Mouse (Mus musculus) kidney, embryonic 14.5 days (tissue): ENCODE measurements at regions not wholly inside any gene's neighbourhood (a gene's known extent, or its start where the extent isn't known, plus 50 kb on each side); places are given as distances from the start of the nearest gene placed in this dataset.

Experiments used
- ATAC-seq: fragments of 200-750 bp; cut with Nextera tagmentation; 2 replicates; pipeline ENCODE4 v1.8.0; 2017; ENCODE audit warnings: moderate number of reproducible peaks, mild to moderate bottlenecking, moderate TSS enrichment, moderate library complexity; ENCODE audit not compliant: low FRiP score, low TSS enrichment
- H3K27ac ChIP-seq: fragments of 300-500 bp; sonication (generic); 2 replicates; pipeline ENCODE4 v1.5.1; 2014; ENCODE audit warnings: low read depth, mild to moderate bottlenecking, low read length, moderate library complexity, mixed read lengths
- H3K27me3 ChIP-seq: fragments of 300-500 bp; sonication (generic); 2 replicates; pipeline ENCODE4 v1.6.1; 2014; ENCODE audit warnings: mild to moderate bottlenecking, low read length; ENCODE audit not compliant: control insufficient read depth, insufficient read depth
- H3K36me3 ChIP-seq: fragments of 300-500 bp; sonication (generic); 2 replicates; pipeline ENCODE4 v1.6.1; 2014; ENCODE audit warnings: low read length, mixed read lengths; ENCODE audit not compliant: control insufficient read depth, insufficient read depth
- H3K4me1 ChIP-seq: fragments of 300-500 bp; sonication (generic); 2 replicates; pipeline ENCODE4 v1.6.1; 2014; ENCODE audit warnings: low read length, mixed read lengths; ENCODE audit not compliant: control insufficient read depth, insufficient read depth
- H3K4me2 ChIP-seq: fragments of 300-500 bp; sonication (generic); replicated peaks from 2 replicates; pipeline ENCODE4 v1.6.1; 2014; ENCODE audit warnings: low read depth, mild to moderate bottlenecking, low read length
- H3K4me3 ChIP-seq: fragments of 300-500 bp; sonication (generic); 2 replicates; pipeline ENCODE4 v1.5.1; 2014; ENCODE audit warnings: mild to moderate bottlenecking, low read length
- H3K9ac ChIP-seq: fragments of 300-500 bp; sonication (generic); 2 replicates; pipeline ENCODE4 v1.6.1; 2014; ENCODE audit warnings: low read depth, mild to moderate bottlenecking, low read length, moderate library complexity
- H3K9me3 ChIP-seq: fragments of 300-500 bp; sonication (generic); 2 replicates; pipeline ENCODE4 v1.6.1; 2016; ENCODE audit warnings: low read length; ENCODE audit not compliant: control insufficient read depth
- WGBS: fragments of 180-500 bp; shearing (Covaris S2); extraction: QIAGEN DNeasy Blood & Tissue Kit; methylation state at CpG from one replicate; pipeline ENCODE4 v1.1.7; 2014; 5-methylcytosine and 5-hydroxymethylcytosine counted together

DNA sequence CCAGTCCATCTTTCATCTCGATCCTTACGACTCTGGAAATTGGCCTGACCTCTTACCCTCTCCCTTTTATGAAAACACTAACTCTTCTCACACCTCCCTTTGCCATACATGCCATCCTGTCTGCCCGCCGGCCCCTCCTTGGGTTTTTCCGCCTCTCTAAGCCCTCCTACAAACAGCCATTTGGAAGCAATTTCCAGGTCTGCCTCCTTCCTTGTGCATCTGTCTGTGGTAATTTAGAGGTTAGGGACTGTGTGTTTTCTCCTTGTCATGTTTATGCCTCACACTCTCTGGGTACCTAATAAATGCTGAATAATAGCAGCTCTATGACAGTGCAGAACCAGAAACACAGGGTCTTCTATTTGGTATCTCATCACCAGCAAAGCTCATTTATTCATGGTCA is 99.7 kb upstream of the Adgrl2 start:
- H3K27me3 ChIP-seq = no peaks in the 10 kb centered on the region
- WGBS = 23% methylated on average over 5 of the region's 5 CpGs
- no peaks in the 10 kb centered on the region for H3K9me3 ChIP-seq
- peaks cover 18% of the 10 kb centered on the region for H3K4me1 ChIP-seq
- H3K9ac ChIP-seq = no peak overlapping the region
- no peaks in the 10 kb centered on the region for H3K36me3 ChIP-seq
- H3K4me3 ChIP-seq = no peak overlapping the region
- H3K27ac ChIP-seq = no peak overlapping the region
- H3K4me2 ChIP-seq = no peak overlapping the region
- ATAC-seq = no peak

DNA sequence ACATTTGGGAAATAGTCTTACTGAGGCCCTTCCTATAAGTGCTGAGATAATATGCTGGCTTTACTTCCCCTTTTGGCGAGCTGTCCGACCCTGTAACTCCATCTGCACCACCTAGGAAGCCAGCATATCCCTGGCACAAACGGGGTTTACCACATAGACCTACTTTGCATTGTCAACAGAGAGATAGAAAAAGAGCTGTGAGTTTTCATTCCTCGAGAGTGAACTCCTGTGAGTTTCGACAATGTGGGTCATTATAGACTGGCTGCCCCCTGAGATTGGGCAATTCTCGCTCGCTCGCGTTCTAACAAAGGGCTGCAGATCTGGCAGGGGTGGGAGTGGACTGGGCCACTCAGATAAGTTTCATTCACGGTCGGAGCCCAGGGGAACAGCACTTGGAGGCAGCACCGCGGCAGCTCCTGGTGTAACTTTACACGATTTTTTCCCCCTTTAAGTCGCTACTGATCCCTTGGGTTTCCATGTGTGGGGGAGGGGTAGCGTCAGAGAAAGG is 98.3 kb upstream of the Adgrl2 start:
- Histone ChIP-seq H3K9ac (peak overlapping the region; percentile 28; the same call in 1 of the 2 replicates), H3K4me2 (peak overlapping the region; percentile 44), H3K4me3 (peak overlapping the region; percentile 15; the same call in 1 of the 2 replicates), H3K9me3 (no peaks in the 10 kb centered on the region), H3K4me1 (peaks cover 18% of the 10 kb centered on the region), H3K27me3 (no peaks in the 10 kb centered on the region), H3K27ac (no peak overlapping the region), H3K36me3 (no peaks in the 10 kb centered on the region)
- ATAC-seq = peak; percentile 65
- 5% methylated on average over 16 of the region's 16 CpGs for WGBS

DNA sequence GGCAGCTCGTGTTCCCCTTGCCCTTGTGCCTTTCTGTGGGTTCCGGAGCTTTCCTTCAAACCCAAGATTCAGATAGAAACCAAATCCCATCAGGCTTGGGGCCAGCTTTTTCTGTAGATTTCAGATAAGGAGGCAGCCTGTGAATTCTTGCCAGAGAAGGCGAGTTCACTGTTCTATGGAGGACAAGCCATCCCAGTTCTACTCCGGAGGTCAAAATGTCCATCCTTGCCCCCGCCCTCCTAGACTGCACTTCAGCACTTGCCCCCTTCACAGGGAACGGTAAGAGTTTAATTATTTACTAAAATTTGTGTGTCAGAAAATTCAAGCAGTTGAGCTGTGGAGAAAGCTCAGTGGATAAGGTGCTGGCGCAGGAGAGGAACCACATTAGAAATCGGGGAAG is 97.1 kb upstream of the Adgrl2 start:
- 62% methylated on average over 8 of the region's 8 CpGs for WGBS
- no peak overlapping the region; the same call in 1 of the 2 replicates for H3K4me2 ChIP-seq

DNA sequence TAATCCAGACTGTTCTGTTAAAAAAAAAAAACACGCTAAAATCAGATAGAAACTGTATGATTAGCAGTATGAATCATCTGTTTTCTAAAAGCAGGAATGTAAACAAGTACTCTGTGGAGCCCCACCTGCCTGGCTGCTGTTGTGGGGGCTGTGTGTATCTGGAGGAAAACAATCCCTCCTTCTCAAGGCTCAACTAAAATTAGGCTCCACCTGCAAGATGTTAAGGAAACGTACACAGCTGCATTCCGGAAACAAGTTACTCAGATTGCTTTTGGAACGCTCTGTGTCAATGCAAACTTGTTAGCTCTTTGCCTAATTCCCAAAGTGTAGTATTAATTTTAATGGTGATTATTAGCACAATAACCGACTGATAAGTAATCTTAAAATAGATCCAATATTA is 96.3 kb upstream of the Adgrl2 start:
- ATAC-seq = no peak
- Histone ChIP-seq H3K27ac (no peak overlapping the region), H3K9ac (no peak overlapping the region), H3K4me1 (peaks cover 18% of the 10 kb centered on the region), H3K4me3 (no peak overlapping the region), H3K36me3 (no peaks in the 10 kb centered on the region), H3K9me3 (no peaks in the 10 kb centered on the region), H3K4me2 (0 out of 2 replicates have a peak overlapping the region, but pooled peaks have one; percentile 5), H3K27me3 (no peaks in the 10 kb centered on the region)
- WGBS = 48% methylated on average over 5 of the region's 5 CpGs

More for the DNA sequence above, 97.1 kb upstream of the Adgrl2 start:
- no peak overlapping the region for H3K4me3 ChIP-seq
- H3K27ac ChIP-seq = peak overlapping the region; percentile 59
- no peaks in the 10 kb centered on the region for H3K27me3 ChIP-seq
- no peak overlapping the region for H3K9ac ChIP-seq
- H3K9me3 ChIP-seq = no peaks in the 10 kb centered on the region
- no peaks in the 10 kb centered on the region for H3K36me3 ChIP-seq
- peak; percentile 60; the same call in 1 of the 2 replicates for ATAC-seq
- peaks cover 18% of the 10 kb centered on the region for H3K4me1 ChIP-seq

DNA sequence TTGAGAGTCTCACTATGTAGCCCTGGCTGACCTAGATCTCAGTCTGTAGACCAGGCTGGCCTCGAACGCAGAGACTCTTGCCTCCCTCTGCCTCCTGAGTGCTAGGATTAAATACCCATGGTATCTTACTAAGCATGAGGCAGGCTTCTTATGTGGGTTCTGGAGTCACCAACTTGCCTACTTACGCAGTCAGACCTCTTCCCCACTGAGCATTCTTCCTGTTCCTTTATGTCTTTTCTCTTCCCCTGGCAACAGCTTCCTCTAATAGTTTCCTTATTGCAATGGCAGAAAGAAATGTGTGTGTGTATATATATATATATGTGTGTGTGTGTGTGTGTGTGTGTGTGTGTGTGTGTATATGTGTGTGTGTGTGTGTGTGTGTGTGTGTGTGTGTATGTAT is 95.7 kb upstream of the Adgrl2 start:
- WGBS = 87% methylated on average over 3 of the region's 3 CpGs
- Histone ChIP-seq H3K27me3 (no peaks in the 10 kb centered on the region), H3K4me1 (peaks cover 18% of the 10 kb centered on the region), H3K36me3 (no peaks in the 10 kb centered on the region), H3K4me3 (no peak overlapping the region), H3K4me2 (no peak overlapping the region), H3K27ac (no peak overlapping the region), H3K9me3 (no peaks in the 10 kb centered on the region), H3K9ac (no peak overlapping the region)
- no peak for ATAC-seq

DNA sequence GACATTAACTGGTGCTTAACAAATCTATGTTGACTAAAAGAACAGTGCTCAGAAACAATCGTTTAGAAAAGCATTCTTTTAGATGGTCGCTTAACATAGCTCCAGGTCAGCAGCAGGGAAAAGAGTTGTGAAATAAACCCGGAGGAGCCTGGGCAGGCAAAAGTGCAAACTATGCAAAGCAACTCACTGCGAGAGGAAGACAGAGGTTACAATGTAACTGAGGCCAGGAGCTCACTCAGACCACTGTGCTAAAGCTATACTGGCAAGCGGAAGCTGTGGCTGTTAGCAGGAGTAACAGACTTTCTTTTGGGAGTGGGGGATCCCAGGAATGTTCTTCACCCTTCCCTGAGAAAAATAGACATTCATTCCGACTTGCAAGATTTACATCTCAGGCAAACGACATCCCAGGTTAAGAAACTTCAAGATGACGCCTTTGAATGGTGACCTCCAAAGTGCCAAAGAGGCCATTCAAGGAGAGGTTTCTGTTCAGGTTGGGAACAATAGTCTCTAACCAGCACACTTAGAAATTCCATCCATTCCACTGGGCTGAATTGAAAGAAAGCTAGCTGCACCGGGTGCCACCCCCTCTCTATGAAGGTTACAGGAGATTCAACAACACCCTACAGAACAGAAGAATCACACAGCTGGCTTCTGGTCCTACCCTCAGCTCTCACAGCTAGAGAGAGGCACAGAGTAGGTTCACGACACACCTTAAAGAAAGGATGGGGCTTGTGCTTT is 94.7 kb upstream of the Adgrl2 start:
- no peak overlapping the region for H3K4me3 ChIP-seq
- no peak for ATAC-seq
- H3K9ac ChIP-seq = no peak overlapping the region
- no peaks in the 10 kb centered on the region for H3K9me3 ChIP-seq
- no peak overlapping the region for H3K4me2 ChIP-seq
- H3K36me3 ChIP-seq = no peaks in the 10 kb centered on the region
- peaks cover 12% of the 10 kb centered on the region for H3K4me1 ChIP-seq
- H3K27me3 ChIP-seq = no peaks in the 10 kb centered on the region
- no peak overlapping the region for H3K27ac ChIP-seq
- WGBS = 58% methylated on average over 10 of the region's 10 CpGs

DNA sequence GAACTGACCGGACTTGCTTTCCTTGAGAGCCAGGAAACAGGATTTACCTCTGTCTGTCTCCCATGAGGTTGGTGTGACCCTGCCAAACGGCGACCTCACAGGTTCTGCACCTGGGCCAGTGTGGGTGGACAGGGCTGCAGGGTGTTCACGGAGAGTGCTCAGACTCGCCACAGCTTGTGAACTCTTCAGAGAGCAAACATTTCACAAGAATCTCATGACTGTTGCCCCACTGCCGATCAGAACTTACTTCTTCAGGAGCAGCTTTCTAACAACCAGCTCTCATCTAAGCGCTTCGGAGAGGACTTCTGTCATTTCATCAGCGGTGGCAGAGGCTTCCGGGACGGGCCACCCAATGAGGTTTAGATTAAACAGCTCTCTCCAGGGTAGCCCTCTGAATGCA is 93.0 kb upstream of the Adgrl2 start:
- no peaks in the 10 kb centered on the region for H3K27me3 ChIP-seq
- H3K27ac ChIP-seq = no peak overlapping the region
- no peak overlapping the region for H3K4me3 ChIP-seq
- H3K4me2 ChIP-seq = no peak overlapping the region
- ATAC-seq = no peak
- H3K9me3 ChIP-seq = no peaks in the 10 kb centered on the region
- no peaks in the 10 kb centered on the region; the same call in 1 of the 2 replicates for H3K4me1 ChIP-seq
- H3K36me3 ChIP-seq = no peaks in the 10 kb centered on the region
- H3K9ac ChIP-seq = no peak overlapping the region
- WGBS = 54% methylated on average over 11 of the region's 11 CpGs

DNA sequence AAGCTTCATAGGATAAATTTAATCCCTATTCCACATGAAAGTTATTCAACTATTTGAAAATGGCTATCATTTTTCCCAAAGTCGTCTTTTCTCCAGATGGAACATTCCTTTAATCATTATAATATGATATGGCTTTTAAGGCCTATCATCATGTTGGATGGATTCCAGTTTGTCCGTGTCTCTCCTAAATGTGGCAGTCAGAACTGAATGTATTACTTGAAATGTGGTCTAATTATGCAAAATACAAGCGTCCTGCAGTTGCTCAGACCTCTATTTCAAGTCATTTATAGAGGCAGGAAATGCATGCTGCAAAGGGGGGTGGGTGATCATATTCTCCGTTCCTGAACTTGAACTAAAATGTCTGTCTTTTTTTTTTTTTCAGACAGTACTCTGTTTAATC is 88.5 kb upstream of the Adgrl2 start:
- Histone ChIP-seq H3K9me3 (no peaks in the 10 kb centered on the region), H3K4me2 (no peak overlapping the region), H3K4me1 (no peaks in the 10 kb centered on the region), H3K27me3 (no peaks in the 10 kb centered on the region), H3K36me3 (no peaks in the 10 kb centered on the region), H3K4me3 (no peak overlapping the region), H3K27ac (no peak overlapping the region), H3K9ac (no peak overlapping the region)
- ATAC-seq = no peak
- WGBS = 58% methylated on average over 4 of the region's 4 CpGs

DNA sequence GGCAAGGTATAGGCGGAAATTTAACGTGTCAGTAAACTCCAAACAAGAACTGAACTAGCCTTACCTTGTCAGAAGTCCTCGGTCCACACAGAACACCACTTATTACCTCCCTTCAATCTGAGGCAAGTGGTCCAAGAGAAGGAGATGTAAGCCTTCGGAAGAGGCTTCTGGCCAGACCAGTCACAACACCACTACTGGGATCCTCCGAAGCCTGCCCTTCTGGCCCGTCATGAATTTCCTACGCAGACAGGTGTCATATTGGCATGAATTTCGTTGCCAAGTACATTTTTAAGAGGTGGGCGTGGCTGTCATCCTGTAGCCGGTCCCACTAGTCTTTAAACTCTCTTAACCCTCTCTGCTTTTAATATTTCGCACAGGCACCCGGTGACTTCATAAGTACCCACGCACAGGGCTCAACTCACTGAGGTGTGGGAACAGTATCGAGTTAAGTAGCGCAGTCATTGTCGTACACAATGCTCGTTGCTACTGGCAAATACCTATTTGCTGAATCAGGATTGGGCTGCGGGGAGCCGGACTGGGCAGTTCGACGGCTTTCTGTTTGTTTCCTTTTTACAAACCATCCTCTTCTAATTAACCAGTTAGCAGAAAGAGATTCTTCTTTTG is 86.7 kb upstream of the Adgrl2 start:
- Histone ChIP-seq H3K36me3 (no peaks in the 10 kb centered on the region), H3K4me1 (no peaks in the 10 kb centered on the region), H3K4me2 (no peak overlapping the region; the same call in 1 of the 2 replicates), H3K9me3 (no peaks in the 10 kb centered on the region), H3K4me3 (no peak overlapping the region), H3K27ac (no peak overlapping the region), H3K9ac (no peak overlapping the region), H3K27me3 (no peaks in the 10 kb centered on the region)
- WGBS = 64% methylated on average over 21 of the region's 21 CpGs
- ATAC-seq = no peak
